Mouse (Mus musculus) neural tube, embryonic 15.5 days (tissue): ENCODE data around the gene Fgfr2. TPM values are rescaled to one million over a fixed set of nuclear protein-coding genes. Genes with fewer than 3 reads are reported as not detected.

ENCODE experiments used
- ATAC-seq: fragments of 200-750 bp; cut with Nextera tagmentation; 2 replicates; pipeline ENCODE4 v1.8.0; 2017; ENCODE audit warnings: mild to moderate bottlenecking, moderate TSS enrichment, moderate library complexity; ENCODE audit not compliant: low FRiP score
- H3K27ac ChIP-seq: fragments of 300-500 bp; sonication (generic); replicated peaks from 2 replicates; pipeline ENCODE4 v1.5.1; 2015; ENCODE audit warnings: mild to moderate bottlenecking, inconsistent platforms
- H3K27me3 ChIP-seq: fragments of 300-500 bp; sonication (generic); replicated peaks from 2 replicates; pipeline ENCODE4 v1.6.1; 2015; ENCODE audit warnings: inconsistent platforms
- H3K36me3 ChIP-seq: fragments of 300-500 bp; sonication (generic); 2 replicates; pipeline ENCODE4 v1.6.1; 2015; ENCODE audit warnings: inconsistent platforms
- H3K4me1 ChIP-seq: fragments of 300-500 bp; sonication (generic); 2 replicates; pipeline ENCODE4 v1.6.1; 2015; ENCODE audit warnings: inconsistent platforms
- H3K4me2 ChIP-seq: fragments of 300-500 bp; sonication (generic); 2 replicates; pipeline ENCODE4 v1.6.1; 2015; ENCODE audit warnings: inconsistent platforms, mild to moderate bottlenecking, moderate library complexity
- H3K4me3 ChIP-seq: fragments of 300-500 bp; sonication (generic); replicated peaks from 2 replicates; pipeline ENCODE4 v1.5.1; 2015; ENCODE audit warnings: mild to moderate bottlenecking, inconsistent platforms
- H3K9ac ChIP-seq: fragments of 300-500 bp; sonication (generic); replicated peaks from 2 replicates; pipeline ENCODE4 v1.6.1; 2015; ENCODE audit warnings: mild to moderate bottlenecking, inconsistent platforms
- H3K9me3 ChIP-seq: fragments of 300-500 bp; sonication (generic); replicated peaks from 2 replicates; pipeline ENCODE4 v1.6.1; 2016; ENCODE audit warnings: inconsistent platforms
- WGBS: fragments of 180-500 bp; shearing (Covaris S2); methylation state at CpG from one replicate; pipeline ENCODE4 v1.1.7; 2015; ENCODE audit warnings: mixed read lengths; 5-methylcytosine and 5-hydroxymethylcytosine counted together
- polyA plus RNA-seq: library from polyadenylated mRNA; unstranded; fragments of >200 nt; fragmentation: Nextera tagmentation; extraction: Ambion mirVana; gene quantifications from 2 replicates; pipeline ENCODE4 v1.2.1, GENCODE M21; 2015

Fgfr2 gene
- polyA plus RNA-seq, 1 experiment from 2014 or later, result 21.2 TPM

GRCm38 (mm10) chr7:132801509-132801908 lies 321.6 kb downstream of the Fgfr2 start:
- peaks cover 36% of the 10 kb centered on the region for H3K4me1 ChIP-seq
- H3K27ac ChIP-seq, result no peak overlapping the region
- no peaks in the 10 kb centered on the region for H3K9me3 ChIP-seq
- no peaks in the 10 kb centered on the region for H3K36me3 ChIP-seq
- 90% methylated on average over 5 of the region's 5 CpGs for WGBS
- ATAC-seq, result no peak
- no peaks in the 10 kb centered on the region for H3K27me3 ChIP-seq
- no peak overlapping the region for H3K4me2 ChIP-seq
- no peak overlapping the region for H3K9ac ChIP-seq
- no peak overlapping the region for H3K4me3 ChIP-seq

GRCm38 (mm10) chr7:132800868-132801267 lies 322.3 kb downstream of the Fgfr2 start:
- no peaks in the 10 kb centered on the region for H3K9me3 ChIP-seq
- H3K9ac ChIP-seq, result no peak overlapping the region
- no peaks in the 10 kb centered on the region for H3K27me3 ChIP-seq
- H3K36me3 ChIP-seq, result no peaks in the 10 kb centered on the region
- no peak overlapping the region for H3K4me2 ChIP-seq
- WGBS, result 91% methylated on average over 10 of the region's 10 CpGs
- no peak for ATAC-seq
- no peak overlapping the region for H3K27ac ChIP-seq
- H3K4me1 ChIP-seq, result peaks cover 30% of the 10 kb centered on the region
- no peak overlapping the region for H3K4me3 ChIP-seq

- no peak overlapping the region for H3K9ac ChIP-seq
- no peak overlapping the region for H3K4me2 ChIP-seq
- no peaks in the 10 kb centered on the region for H3K27me3 ChIP-seq
- peaks cover 19% of the 10 kb centered on the region; the same call in 1 of the 2 replicates for H3K4me1 ChIP-seq
- no peak for ATAC-seq
- no peak overlapping the region for H3K27ac ChIP-seq
- H3K36me3 ChIP-seq, result no peaks in the 10 kb centered on the region
- H3K4me3 ChIP-seq, result no peak overlapping the region
- WGBS, result 92% methylated on average over 5 of the region's 5 CpGs
- no peaks in the 10 kb centered on the region for H3K9me3 ChIP-seq
These were observed 323.8 kb downstream of the Fgfr2 start for GRCm38 (mm10) chr7:132799119-132800016.

- Histone ChIP-seq H3K36me3 (no peaks in the 10 kb centered on the region), H3K4me3 (no peak overlapping the region)
- WGBS, result 89% methylated on average over 5 of the region's 5 CpGs
These were observed 328.0 kb downstream of the Fgfr2 start for GRCm38 (mm10) chr7:132795141-132795540.

DNA sequence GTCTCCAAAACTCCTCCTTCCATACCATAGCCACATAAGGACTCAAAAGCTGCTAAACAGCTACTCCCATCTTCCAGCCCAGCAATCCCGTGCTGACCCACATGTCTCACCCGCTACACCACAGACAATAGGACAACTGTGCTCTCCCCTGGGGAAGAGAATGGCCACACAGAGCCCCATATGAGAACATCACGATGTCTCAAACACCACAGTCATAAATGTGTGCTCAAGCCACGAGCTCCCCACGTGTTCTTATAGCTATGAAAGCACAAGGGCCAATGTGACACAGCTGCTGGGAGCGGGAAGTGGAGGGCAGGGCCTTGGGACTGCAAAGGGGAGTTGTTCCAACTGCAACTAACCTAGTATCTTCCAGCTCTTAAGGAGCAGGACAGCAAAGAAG lies 329.7 kb downstream of the Fgfr2 start:
- H3K36me3 ChIP-seq, result no peaks in the 10 kb centered on the region
- no peak overlapping the region for H3K27ac ChIP-seq
- no peak overlapping the region for H3K4me3 ChIP-seq
- no peaks in the 10 kb centered on the region for H3K9me3 ChIP-seq
- H3K4me1 ChIP-seq, result 0 out of 2 replicates have a peak, but pooled peaks cover 14% of the 10 kb centered on the region
- 46% methylated on average over 6 of the region's 6 CpGs for WGBS
- no peak for ATAC-seq
- no peaks in the 10 kb centered on the region for H3K27me3 ChIP-seq
- no peak overlapping the region for H3K4me2 ChIP-seq
- H3K9ac ChIP-seq, result no peak overlapping the region

More at GRCm38 (mm10) chr7:132795141-132795540, 328.0 kb downstream of the Fgfr2 start:
- Histone ChIP-seq H3K27ac (no peak overlapping the region), H3K4me2 (no peak overlapping the region), H3K9me3 (no peaks in the 10 kb centered on the region), H3K9ac (no peak overlapping the region), H3K4me1 (0 out of 2 replicates have a peak, but pooled peaks cover 16% of the 10 kb centered on the region), H3K27me3 (no peaks in the 10 kb centered on the region)
- no peak for ATAC-seq

- Histone ChIP-seq H3K27ac (no peak overlapping the region), H3K4me1 (peaks cover 28% of the 10 kb centered on the region), H3K4me3 (no peak overlapping the region), H3K9me3 (no peaks in the 10 kb centered on the region), H3K9ac (no peak overlapping the region), H3K27me3 (no peaks in the 10 kb centered on the region), H3K4me2 (no peak overlapping the region), H3K36me3 (no peaks in the 10 kb centered on the region)
- 82% methylated on average over 14 of the region's 14 CpGs for WGBS
- ATAC-seq, result no peak
These were observed 332.5 kb downstream of the Fgfr2 start for GRCm38 (mm10) chr7:132790447-132791219.

DNA sequence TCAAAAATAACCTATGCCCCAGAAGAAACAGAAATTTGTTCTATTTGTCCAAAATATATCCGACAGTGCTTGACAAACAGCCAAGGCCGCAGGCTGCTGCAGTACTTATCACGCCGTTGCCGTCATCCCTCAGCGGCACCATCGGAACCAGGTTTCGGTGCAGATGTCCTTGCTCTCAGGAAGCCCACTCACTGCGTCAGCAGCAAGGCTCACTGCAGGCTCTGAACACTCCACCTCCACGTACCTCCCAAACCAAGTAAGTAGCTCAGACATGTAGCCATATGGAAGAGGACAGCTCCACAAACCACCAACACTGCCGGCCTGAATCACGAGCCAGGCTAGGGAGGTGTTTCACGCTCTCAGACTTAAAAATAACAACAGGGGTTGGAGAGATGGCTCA lies 334.3 kb downstream of the Fgfr2 start:
- H3K27ac ChIP-seq, result no peak overlapping the region
- H3K4me3 ChIP-seq, result no peak overlapping the region
- ATAC-seq, result no peak
- H3K9ac ChIP-seq, result no peak overlapping the region
- H3K4me1 ChIP-seq, result peaks cover 33% of the 10 kb centered on the region
- no peaks in the 10 kb centered on the region for H3K36me3 ChIP-seq
- H3K27me3 ChIP-seq, result no peaks in the 10 kb centered on the region
- H3K9me3 ChIP-seq, result no peaks in the 10 kb centered on the region
- 95% methylated on average over 13 of the region's 13 CpGs for WGBS
- no peak overlapping the region for H3K4me2 ChIP-seq

DNA sequence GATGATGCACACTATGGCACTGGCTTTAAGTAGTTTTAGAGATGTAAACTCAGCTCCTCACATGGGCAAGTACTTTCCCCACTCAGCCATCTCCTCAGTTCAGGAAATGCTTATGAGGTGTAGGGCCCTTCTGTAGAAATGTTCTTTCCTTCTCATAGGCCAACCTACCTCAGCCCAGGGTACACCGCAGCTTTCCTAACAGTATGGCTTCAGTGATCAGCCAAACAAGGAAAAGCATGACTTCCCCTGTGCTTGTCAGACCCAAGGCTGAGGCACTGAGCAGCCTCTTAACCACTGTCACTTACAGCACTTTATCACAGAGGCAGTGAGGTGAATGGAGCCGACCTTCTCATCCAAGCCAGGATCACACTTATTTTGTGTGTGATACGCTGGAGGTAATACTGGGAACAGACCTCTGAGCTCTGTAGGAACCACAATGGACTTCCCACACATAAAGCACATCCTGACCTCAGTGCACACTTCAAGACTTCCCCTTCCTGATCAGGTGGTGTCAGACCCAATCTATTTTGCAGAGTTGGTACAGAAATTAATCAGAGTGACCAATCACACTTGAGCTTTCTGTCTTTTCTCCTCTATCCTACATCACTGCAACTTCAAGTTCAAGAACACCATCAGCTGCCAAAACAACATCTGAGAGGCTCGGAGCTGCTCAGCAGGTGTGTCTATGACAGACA lies 335.5 kb downstream of the Fgfr2 start:
- Histone ChIP-seq H3K36me3 (no peaks in the 10 kb centered on the region), H3K4me1 (peaks cover 25% of the 10 kb centered on the region), H3K27ac (no peak overlapping the region), H3K9ac (no peak overlapping the region), H3K4me2 (no peak overlapping the region), H3K4me3 (no peak overlapping the region), H3K27me3 (no peaks in the 10 kb centered on the region), H3K9me3 (no peaks in the 10 kb centered on the region)
- ATAC-seq, result no peak
- WGBS, result 89% methylated on average over 4 of the region's 4 CpGs

GRCm38 (mm10) chr7:132787022-132787421 lies 336.1 kb downstream of the Fgfr2 start:
- no peak overlapping the region for H3K9ac ChIP-seq
- H3K27me3 ChIP-seq, result no peaks in the 10 kb centered on the region
- H3K4me1 ChIP-seq, result peaks cover 28% of the 10 kb centered on the region
- 98% methylated on average over 4 of the region's 4 CpGs for WGBS
- H3K27ac ChIP-seq, result no peak overlapping the region
- no peaks in the 10 kb centered on the region for H3K36me3 ChIP-seq
- H3K4me3 ChIP-seq, result no peak overlapping the region
- H3K9me3 ChIP-seq, result no peaks in the 10 kb centered on the region
- no peak for ATAC-seq
- H3K4me2 ChIP-seq, result no peak overlapping the region

DNA sequence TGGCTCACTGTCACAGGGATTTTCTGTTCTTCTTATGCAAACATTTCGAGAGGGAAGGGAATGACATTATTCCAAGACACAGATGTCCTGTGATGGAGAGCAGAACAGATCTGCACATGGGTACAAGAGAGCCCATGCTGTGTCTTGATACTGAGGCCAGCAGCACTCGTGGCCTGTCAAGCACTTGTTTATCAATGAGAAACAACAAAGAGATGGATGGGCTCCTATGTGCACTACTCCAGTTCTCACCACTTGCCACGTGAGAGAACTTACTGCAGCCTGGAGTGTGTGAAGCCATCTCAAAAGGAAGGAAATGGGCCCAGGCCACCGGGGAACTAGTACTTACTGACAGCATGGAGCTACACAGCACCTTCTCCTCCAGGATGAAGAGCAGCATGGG lies 336.6 kb downstream of the Fgfr2 start:
- ATAC-seq, result no peak
- Histone ChIP-seq H3K9me3 (no peaks in the 10 kb centered on the region), H3K27me3 (no peaks in the 10 kb centered on the region), H3K9ac (no peak overlapping the region), H3K27ac (no peak overlapping the region; the same call in 1 of the 2 replicates), H3K4me3 (no peak overlapping the region), H3K4me2 (no peak overlapping the region), H3K36me3 (no peaks in the 10 kb centered on the region), H3K4me1 (peaks cover 33% of the 10 kb centered on the region)
- 35% methylated on average over 4 of the region's 4 CpGs for WGBS

- Histone ChIP-seq H3K9ac (no peak overlapping the region), H3K27ac (no peak overlapping the region), H3K4me3 (no peak overlapping the region), H3K36me3 (no peaks in the 10 kb centered on the region), H3K4me1 (peaks cover 38% of the 10 kb centered on the region), H3K27me3 (no peaks in the 10 kb centered on the region), H3K9me3 (no peaks in the 10 kb centered on the region), H3K4me2 (no peak overlapping the region)
- WGBS, result 71% methylated on average over 7 of the region's 7 CpGs
- no peak for ATAC-seq
These were observed 337.1 kb downstream of the Fgfr2 start for GRCm38 (mm10) chr7:132786011-132786410.
